Mouse (Mus musculus) lung, adult 2 months (tissue): ENCODE measurements around the gene Actbl2.

Experiments used
- CTCF ChIP-seq: fragments of 200-500 bp; IDR thresholded peaks from 2 replicates; pipeline ENCODE4 v1.5.1; 2011; ENCODE audit warnings: mild to moderate bottlenecking, low read length, control low read depth; ENCODE audit not compliant: insufficient read depth
- POLR2A ChIP-seq: fragments of 200-500 bp; IDR thresholded peaks from 2 replicates; pipeline ENCODE4 v1.6.1; 2011; ENCODE audit warnings: low read depth, mild to moderate bottlenecking, control low read depth, low read length, borderline replicate concordance; ENCODE audit errors: extremely low read depth

DNA sequence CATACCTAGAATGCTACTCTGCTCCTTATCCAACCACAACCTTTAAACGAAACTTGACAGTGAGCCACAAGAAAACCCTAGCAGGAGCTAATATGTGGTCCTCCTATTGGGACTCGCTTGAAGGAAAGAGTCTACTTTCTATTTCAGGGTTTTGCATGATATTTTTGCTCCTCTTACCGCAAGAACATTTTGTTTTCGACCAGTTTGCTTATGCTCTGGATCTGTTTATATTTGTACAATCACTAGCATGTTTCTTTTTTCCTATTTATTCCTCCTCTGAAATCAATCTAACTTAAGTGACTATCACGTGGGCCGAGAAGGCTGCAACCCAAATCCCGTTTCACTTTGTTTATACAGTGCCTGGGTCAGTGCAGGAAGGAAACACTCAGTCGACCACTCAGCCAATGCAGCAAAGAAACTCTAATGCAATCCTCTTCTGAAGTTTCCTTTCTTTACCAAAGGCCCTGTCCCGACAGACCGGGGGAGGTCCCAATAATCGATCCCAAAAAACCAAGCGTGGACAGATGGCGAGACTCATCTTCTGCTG is 15.0 kb downstream of the Actbl2 start:
- TF ChIP-seq CTCF = no peak
- TF ChIP-seq POLR2A = no peak
